Mouse (Mus musculus) heart, embryonic 12.5 days (tissue): ENCODE data around the gene Vmn1r95. TPM values are rescaled to one million over a fixed set of nuclear protein-coding genes. Genes with fewer than 3 reads are reported as not detected.
"Not testable (repeated sequence)": the region's sequence is repeated elsewhere in the genome, so short reads cannot be mapped to it uniquely, and the experiment has no call there.

Source experiments
- ATAC-seq: fragments of 200-750 bp; cut with Nextera tagmentation; 2 replicates; pipeline ENCODE4 v1.8.0; 2017; ENCODE audit warnings: moderate TSS enrichment, moderate library complexity; ENCODE audit not compliant: insufficient number of reproducible peaks, low FRiP score
- H3K27ac ChIP-seq: fragments of 300-500 bp; sonication (generic); 2 replicates; pipeline ENCODE4 v1.5.1; 2016; ENCODE audit warnings: mild to moderate bottlenecking, moderate library complexity; ENCODE audit not compliant: poor library complexity, severe bottlenecking
- H3K27me3 ChIP-seq: fragments of 300-500 bp; sonication (generic); replicated peaks from 2 replicates; pipeline ENCODE4 v1.6.1; 2016; ENCODE audit warnings: mild to moderate bottlenecking, moderate library complexity
- H3K36me3 ChIP-seq: fragments of 300-500 bp; sonication (generic); 2 replicates; pipeline ENCODE4 v1.6.1; 2016; ENCODE audit warnings: mild to moderate bottlenecking, moderate library complexity
- H3K4me1 ChIP-seq: fragments of 300-500 bp; sonication (generic); replicated peaks from 2 replicates; pipeline ENCODE4 v1.6.1; 2016; ENCODE audit warnings: mild to moderate bottlenecking
- H3K4me2 ChIP-seq: fragments of 300-500 bp; sonication (generic); 2 replicates; pipeline ENCODE4 v1.6.1; 2016; ENCODE audit warnings: mild to moderate bottlenecking, moderate library complexity
- H3K4me3 ChIP-seq: fragments of 300-500 bp; sonication (generic); 2 replicates; pipeline ENCODE4 v1.5.1; 2016; ENCODE audit warnings: mild to moderate bottlenecking
- H3K9ac ChIP-seq: fragments of 300-500 bp; sonication (generic); 2 replicates; pipeline ENCODE4 v1.6.1; 2016; ENCODE audit warnings: mild to moderate bottlenecking, moderate library complexity
- H3K9me3 ChIP-seq: fragments of 300-500 bp; sonication (generic); replicated peaks from 2 replicates; pipeline ENCODE4 v1.6.1; 2016; ENCODE audit warnings: mild to moderate bottlenecking, moderate library complexity
- WGBS: fragments of 180-500 bp; shearing (Covaris S2); methylation state at CpG from one replicate; pipeline ENCODE4 v1.1.7; 2016; 5-methylcytosine and 5-hydroxymethylcytosine counted together
- polyA plus RNA-seq: library from polyadenylated mRNA; unstranded; fragments of >200 nt; fragmentation: Nextera tagmentation; extraction: Ambion mirVana; gene quantifications from 2 replicates; pipeline ENCODE4 v1.2.1, GENCODE M21; 2016

The Vmn1r95 gene
- not detected in 2 replicates for polyA plus RNA-seq

DNA sequence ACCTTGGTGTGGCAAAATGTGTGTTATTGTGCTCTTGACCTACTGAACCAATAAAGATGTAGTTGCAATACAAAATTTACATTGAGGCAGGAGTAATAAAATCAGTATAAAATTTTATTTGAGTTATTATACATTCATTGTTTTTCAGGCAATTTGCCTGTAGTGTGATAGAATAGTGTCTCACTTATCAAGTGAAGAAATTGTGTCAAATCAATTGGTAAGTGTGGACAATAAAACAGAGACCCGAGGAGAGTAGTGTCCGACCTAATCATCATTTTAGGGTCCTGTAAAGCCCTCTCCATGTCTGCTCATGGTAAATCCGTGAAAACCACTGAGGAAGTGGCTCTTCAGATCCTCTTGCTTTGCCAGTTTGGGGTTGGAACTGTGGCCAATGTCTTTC lies at the start of gene Vmn1r95:
Gene Vmn1r95, plus strand, starts transcription at position 301 of the 400 bp plus-strand sequence.
- not testable (repeated sequence) for H3K4me1 ChIP-seq, ATAC-seq, H3K9ac ChIP-seq, H3K9me3 ChIP-seq, H3K36me3 ChIP-seq, H3K27ac ChIP-seq, H3K4me3 ChIP-seq, H3K4me2 ChIP-seq, H3K27me3 ChIP-seq
- no CpG with 5 or more reads among the region's 3 CpGs for WGBS

DNA sequence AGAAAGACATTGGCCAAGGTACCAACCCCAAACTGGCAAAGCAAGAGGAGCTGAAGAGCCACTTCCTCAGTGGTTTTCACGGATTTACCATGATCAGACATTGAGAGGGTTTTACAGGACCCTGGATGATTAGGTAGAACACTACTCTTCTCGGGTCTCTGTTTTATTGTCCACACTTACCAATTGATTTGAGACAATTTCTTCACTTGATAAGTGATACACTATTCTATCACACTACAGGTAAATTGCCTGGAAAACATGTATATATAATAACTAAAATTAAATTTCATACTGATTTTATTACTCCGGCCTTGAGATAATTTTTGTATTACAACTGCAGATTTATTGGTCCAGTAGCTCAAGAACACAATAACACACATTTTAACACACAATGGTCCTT lies 25.2 kb upstream of the Vmn1r95 start, which contains the start of gene Vmn1r94:
Gene Vmn1r94, minus strand, starts transcription at position 101 of the 400 bp plus-strand sequence.
- not testable (repeated sequence) for H3K36me3 ChIP-seq, H3K4me1 ChIP-seq, H3K9me3 ChIP-seq, H3K27ac ChIP-seq, H3K4me2 ChIP-seq, H3K4me3 ChIP-seq, H3K9ac ChIP-seq, H3K27me3 ChIP-seq, ATAC-seq
- no CpG with 5 or more reads among the region's 3 CpGs for WGBS

DNA sequence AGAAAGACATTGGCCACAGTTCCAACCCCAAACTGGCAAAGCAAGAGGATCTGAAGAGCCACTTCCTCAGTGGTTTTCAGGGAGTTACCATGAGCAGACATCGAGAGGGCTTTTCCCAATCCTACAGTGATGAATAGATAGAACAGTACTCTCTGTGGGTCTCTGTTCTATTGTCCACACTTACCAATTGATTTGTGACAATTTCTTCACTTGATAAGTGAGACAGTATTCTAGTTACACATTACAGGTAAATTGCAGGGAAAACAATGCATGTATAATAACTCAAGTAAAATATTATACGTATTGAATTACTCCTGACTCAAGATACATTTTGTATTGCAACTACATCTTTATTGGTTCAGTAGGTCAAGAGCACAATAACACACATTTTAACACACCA lies 12.0 kb downstream of the Vmn1r95 start, which contains the start of gene Gm6164:
Gene Gm6164, minus strand, starts transcription at position 101 of the 400 bp plus-strand sequence.
- no CpG with 5 or more reads among the region's 2 CpGs for WGBS
- H3K9ac ChIP-seq, ATAC-seq, H3K27ac ChIP-seq, H3K4me3 ChIP-seq, H3K36me3 ChIP-seq, H3K4me2 ChIP-seq, H3K9me3 ChIP-seq, H3K27me3 ChIP-seq, H3K4me1 ChIP-seq: not testable (repeated sequence)

- no CpG with 5 or more reads among the region's 2 CpGs for WGBS
- not testable (repeated sequence) for ATAC-seq
These were observed 40.2 kb downstream of the Vmn1r95 start, which contains the start of gene Gm4498 for GRCm38 (mm10) chr7:20233728-20234127. Gene Gm4498 (minus strand): TSS chr7:20233828.

More at GRCm38 (mm10) chr7:20233728-20234127, 40.2 kb downstream of the Vmn1r95 start, which contains the start of gene Gm4498:
- not testable (repeated sequence) for H3K27ac ChIP-seq, H3K9ac ChIP-seq, H3K27me3 ChIP-seq, H3K4me2 ChIP-seq, H3K4me3 ChIP-seq, H3K9me3 ChIP-seq, H3K36me3 ChIP-seq, H3K4me1 ChIP-seq

Other genes starting within 250 kb of the Vmn1r95 start
- gene Igsf23, start 243.0 kb upstream of the Vmn1r95 start, polyA plus RNA-seq, result 1.0 and 1.2 TPM in 2 replicates
- gene Ceacam20, start 228.3 kb upstream of the Vmn1r95 start, polyA plus RNA-seq, result 0.42 TPM in 1 of 2 replicates, not detected in the other
- gene Nlrp9b, start 202.2 kb upstream of the Vmn1r95 start, polyA plus RNA-seq, result not detected in 2 replicates
- not detected in 2 replicates for gene Vmn1r91, start 94.0 kb upstream of the Vmn1r95 start, polyA plus RNA-seq
- not detected in 2 replicates for gene Gm16442, start 71.1 kb upstream of the Vmn1r95 start, polyA plus RNA-seq
- gene Vmn1r93, start 54.6 kb upstream of the Vmn1r95 start, polyA plus RNA-seq, result not detected in 2 replicates
- gene Vmn1r94, start 25.3 kb upstream of the Vmn1r95 start, polyA plus RNA-seq, result not detected in 2 replicates
- gene Gm6164, start 11.9 kb downstream of the Vmn1r95 start, polyA plus RNA-seq, result not detected in 2 replicates
- gene Gm4498, start 40.1 kb downstream of the Vmn1r95 start, polyA plus RNA-seq, result not detected in 2 replicates
- gene Gm5890, start 69.1 kb downstream of the Vmn1r95 start, polyA plus RNA-seq, result not detected in 2 replicates
- not detected in 2 replicates for gene Gm4133, start 140.4 kb downstream of the Vmn1r95 start, polyA plus RNA-seq
- not detected in 2 replicates for gene Gm5728, start 181.7 kb downstream of the Vmn1r95 start, polyA plus RNA-seq
- gene Vmn1r100, start 224.2 kb downstream of the Vmn1r95 start, polyA plus RNA-seq, result not detected in 2 replicates
- not detected in 2 replicates for gene Vmn1r101, start 248.9 kb downstream of the Vmn1r95 start, polyA plus RNA-seq